7 mouse cellular contexts compared by ENCODE assay signal in the genomic region with DNA sequence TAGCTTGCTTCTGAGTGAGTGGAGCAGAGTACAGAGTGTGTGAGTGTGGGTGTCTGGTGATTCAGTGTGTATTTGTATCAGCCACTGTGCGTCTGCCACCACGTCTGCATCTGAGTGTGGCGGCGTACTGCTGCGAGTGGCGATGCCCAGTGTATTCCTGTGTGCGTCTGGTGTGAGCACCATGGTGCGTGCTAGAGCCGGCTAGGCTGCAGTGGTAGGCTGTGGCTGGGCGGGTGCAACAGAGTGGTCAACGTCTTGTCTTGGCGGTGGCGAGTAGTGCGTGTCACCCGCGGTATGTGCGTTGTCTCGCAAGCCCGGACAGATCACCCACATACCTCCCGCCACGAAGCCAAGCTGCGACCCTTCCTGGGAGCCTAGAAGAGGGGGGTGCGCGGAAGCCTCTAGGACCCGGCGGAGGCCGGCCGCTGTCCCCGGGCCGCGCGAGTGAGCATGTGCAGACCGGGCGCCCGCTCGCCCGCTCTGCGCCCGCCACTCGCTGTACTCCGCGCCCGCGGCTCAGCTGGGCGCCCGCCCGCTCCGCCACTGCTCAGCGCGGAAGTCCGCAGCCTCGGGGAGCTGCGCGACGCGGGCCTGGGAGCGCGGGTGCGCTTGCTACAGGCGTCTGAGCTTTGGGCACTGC. TPM values are rescaled to one million over a fixed set of nuclear protein-coding genes. Genes with fewer than 3 reads are reported as not detected.
DNase-seq lines count a peak whose midpoint lies in the region; ATAC-seq and TF ChIP-seq lines count a peak whose summit lies in the region.

No protein-coding gene starts in this region.

- peak; percentile 60 for DNase-seq in ZHBTc4 (ENCODE audit: low read depth, low spot score)
- peak; percentile 77 for DNase-seq in cerebellum, adult 11-12 months
- peak; percentile 88 for DNase-seq in hindbrain, postnatal 0 days (ENCODE audit: low spot score)
- DNase-seq in left cerebral cortex, postnatal 14 days (ENCODE audit: low spot score in 2 of 2), result peak; percentile 76 to 79
- DNase-seq in midbrain, embryonic 11.5 days (ENCODE audit: low spot score, missing footprints), result peak; percentile 97
- peak; percentile 18 for DNase-seq in stomach, postnatal 0 days (ENCODE audit: low spot score)

- H3K4me2 ChIP-seq in forebrain, embryonic 16.5 days (ENCODE audit: low read length), result peak overlapping the region; percentile 86
- H3K4me2 ChIP-seq in hindbrain, postnatal 0 days (ENCODE audit: low read depth, low read length), result peak overlapping the region; percentile 88
- H3K4me2 ChIP-seq in midbrain, embryonic 11.5 days, result peak overlapping the region; percentile 73
- peak overlapping the region; percentile 62 for H3K4me2 ChIP-seq in stomach, postnatal 0 days (replicated peaks; ENCODE audit: low read depth)

- TF ChIP-seq EP300 in stomach, postnatal 0 days (optimal IDR thresholded peaks at IDR 0.05), result no peak

- peak overlapping the region; percentile 90 for H3K9ac ChIP-seq in forebrain, embryonic 16.5 days (replicated peaks; ENCODE audit: low read depth, low read length)
- H3K9ac ChIP-seq in hindbrain, postnatal 0 days (replicated peaks; ENCODE audit: low read length), result peak overlapping the region; percentile 83
- H3K9ac ChIP-seq in midbrain, embryonic 11.5 days (ENCODE audit: low read length), result peak overlapping the region; percentile 75
- H3K9ac ChIP-seq in stomach, postnatal 0 days (ENCODE audit: low read length), result no peak overlapping the region; the same call in 1 of the 2 replicates

- H3K36me3 ChIP-seq in forebrain, embryonic 16.5 days (ENCODE audit: control insufficient read depth, insufficient read depth), result no peaks in the 10 kb centered on the region
- no peaks in the 10 kb centered on the region for H3K36me3 ChIP-seq in hindbrain, postnatal 0 days (ENCODE audit: insufficient read depth, low read length)
- H3K36me3 ChIP-seq in midbrain, embryonic 11.5 days (ENCODE audit: control insufficient read depth, insufficient read depth, low read length), result no peaks in the 10 kb centered on the region
- no peaks in the 10 kb centered on the region for H3K36me3 ChIP-seq in stomach, postnatal 0 days (ENCODE audit: control insufficient read depth, insufficient read depth, low read length)

- H3K4me3 ChIP-seq in forebrain, embryonic 16.5 days (replicated peaks; ENCODE audit: low read length), result peak overlapping the region; percentile 87
- H3K4me3 ChIP-seq in hindbrain, postnatal 0 days (ENCODE audit: low read length), result peak overlapping the region; percentile 87
- peak overlapping the region; percentile 67 for H3K4me3 ChIP-seq in midbrain, embryonic 11.5 days (ENCODE audit: low read depth, low read length)
- H3K4me3 ChIP-seq in stomach, postnatal 0 days (ENCODE audit: low read depth, low read length), result peak overlapping the region; percentile 39

- peak overlapping the region; percentile 75 for H3K27ac ChIP-seq in forebrain, embryonic 16.5 days (ENCODE audit: low read length)
- peak overlapping the region; percentile 86 for H3K27ac ChIP-seq in hindbrain, postnatal 0 days
- H3K27ac ChIP-seq in midbrain, embryonic 11.5 days (ENCODE audit: low read depth, low read length), result peak overlapping the region; percentile 58
- H3K27ac ChIP-seq in stomach, postnatal 0 days (replicated peaks), result no peak overlapping the region

- under 1% methylated on average over 54 of the region's 60 CpGs for WGBS in forebrain, embryonic 16.5 days
- under 1% methylated on average over 51 of the region's 60 CpGs for WGBS in hindbrain, postnatal 0 days
- under 1% methylated on average over 60 of the region's 60 CpGs for WGBS in midbrain, embryonic 11.5 days
- 3% methylated on average over 60 of the region's 60 CpGs for WGBS in stomach, postnatal 0 days

- no peaks in the 10 kb centered on the region; the same call in 1 of the 2 replicates for H3K9me3 ChIP-seq in forebrain, embryonic 16.5 days (ENCODE audit: control insufficient read depth, low read length)
- no peaks in the 10 kb centered on the region for H3K9me3 ChIP-seq in hindbrain, postnatal 0 days (ENCODE audit: low read length)
- H3K9me3 ChIP-seq in midbrain, embryonic 11.5 days (ENCODE audit: control insufficient read depth, low read length), result no peaks in the 10 kb centered on the region
- H3K9me3 ChIP-seq in stomach, postnatal 0 days (ENCODE audit: control insufficient read depth, low read length), result no peaks in the 10 kb centered on the region

- intact Hi-C loops in left cerebral cortex, postnatal 14 days (cut with DNase I), result loop anchor here (1.0 to 10.0 kb wide), 4 partner anchors 20 to 406 kb away; no protein-coding TSS in a partner anchor

- H3K4me1 ChIP-seq in forebrain, embryonic 16.5 days (replicated peaks; ENCODE audit: control insufficient read depth, insufficient read depth, low read length), result peaks cover 32% of the 10 kb centered on the region
- peaks cover 28% of the 10 kb centered on the region for H3K4me1 ChIP-seq in hindbrain, postnatal 0 days (ENCODE audit: insufficient read depth, low read length)
- H3K4me1 ChIP-seq in midbrain, embryonic 11.5 days (ENCODE audit: control insufficient read depth, insufficient read depth, low read length), result peaks cover 35% of the 10 kb centered on the region
- no peaks in the 10 kb centered on the region for H3K4me1 ChIP-seq in stomach, postnatal 0 days (replicated peaks; ENCODE audit: control insufficient read depth, insufficient read depth)

- peak; percentile 95 for ATAC-seq in forebrain, embryonic 16.5 days
- ATAC-seq in hindbrain, postnatal 0 days, result peak; percentile 95
- ATAC-seq in midbrain, embryonic 11.5 days (ENCODE audit: low FRiP score), result peak; percentile 92
- peak; percentile 62 for ATAC-seq in stomach, postnatal 0 days (ENCODE audit: low FRiP score, low TSS enrichment)

- TF ChIP-seq CTCF in hindbrain, postnatal 0 days (IDR thresholded peaks at IDR 0.05; ENCODE audit: low read depth), result peak; percentile 12; the same call in 1 of the 2 replicates
- TF ChIP-seq CTCF in stomach, postnatal 0 days (IDR thresholded peaks at IDR 0.05; ENCODE audit: low read depth), result no peak

- H3K27me3 ChIP-seq in forebrain, embryonic 16.5 days (replicated peaks; ENCODE audit: control insufficient read depth, insufficient read depth, low read length), result no peaks in the 10 kb centered on the region
- H3K27me3 ChIP-seq in hindbrain, postnatal 0 days (ENCODE audit: insufficient read depth, low read length), result no peaks in the 10 kb centered on the region
- H3K27me3 ChIP-seq in midbrain, embryonic 11.5 days (ENCODE audit: control insufficient read depth, insufficient read depth, low read length), result no peaks in the 10 kb centered on the region
- H3K27me3 ChIP-seq in stomach, postnatal 0 days (ENCODE audit: control insufficient read depth, insufficient read depth, low read length), result peaks cover 6% of the 10 kb centered on the region; the same call in 1 of the 2 replicates

RNA-seq across cellular contexts. Expression of a gene that starts 0.9 kb away (rescaled TPM):
- 52.7 and 59.4 TPM in 2 replicates for polyA plus RNA-seq in forebrain, embryonic 16.5 days (2015; fragmentation: Nextera tagmentation; extraction: Ambion mirVana)
- total RNA-seq in hindbrain, postnatal 0 days (2014; rRNA removed), result 188 and 209 TPM in 2 replicates
- polyA plus RNA-seq in hindbrain, postnatal 0 days (2015; fragmentation: Nextera tagmentation; extraction: Ambion mirVana), result 83.8 and 94.5 TPM in 2 replicates
- 10 to 100 TPM; 55.1 to 61.9 TPM for total RNA-seq in left cerebral cortex, postnatal 14 days (2021)
- 44.1 and 54.4 TPM in 2 replicates for polyA plus RNA-seq in midbrain, embryonic 11.5 days (2014; fragmentation: Nextera tagmentation; extraction: Ambion mirVana)
- polyA plus RNA-seq in stomach, postnatal 0 days (2015; fragmentation: Nextera tagmentation; extraction: Ambion mirVana), result 1.5 and 1.9 TPM in 2 replicates

Comparison
In these comparisons a context has a peak if more than half of its experiments do, and no peak if none do; other contexts are left out.
1. DNase-seq: peak in every context shown above with its lines; median percentile 97 in midbrain, embryonic 11.5 days; 88 in hindbrain, postnatal 0 days; 78 in left cerebral cortex, postnatal 14 days; 77 in cerebellum, adult 11-12 months; 60 in ZHBTc4; 18 in stomach, postnatal 0 days.
2. RNA of a gene that starts 0.9 kb away (polyA plus RNA-seq): 83.8 to 94.5 TPM in hindbrain, postnatal 0 days, 52.7 to 59.4 TPM in forebrain, embryonic 16.5 days and 44.1 to 54.4 TPM in midbrain, embryonic 11.5 days; 1.5 to 1.9 TPM in stomach, postnatal 0 days; every median in the first group is over 10 times any median in the second.
3. Peak in every context shown above with its lines, with median percentiles within 50 percentile points of each other: ATAC-seq, H3K4me2 ChIP-seq and H3K4me3 ChIP-seq.